Mouse (Mus musculus): ENCODE results near the gene Fggy. TPM values are rescaled to one million over a fixed set of nuclear protein-coding genes. Genes with fewer than 3 reads are reported as not detected.

Gene Fggy
- polyA plus RNA-seq, 1 experiment from 2014 or later = 8.1 TPM

DNA sequence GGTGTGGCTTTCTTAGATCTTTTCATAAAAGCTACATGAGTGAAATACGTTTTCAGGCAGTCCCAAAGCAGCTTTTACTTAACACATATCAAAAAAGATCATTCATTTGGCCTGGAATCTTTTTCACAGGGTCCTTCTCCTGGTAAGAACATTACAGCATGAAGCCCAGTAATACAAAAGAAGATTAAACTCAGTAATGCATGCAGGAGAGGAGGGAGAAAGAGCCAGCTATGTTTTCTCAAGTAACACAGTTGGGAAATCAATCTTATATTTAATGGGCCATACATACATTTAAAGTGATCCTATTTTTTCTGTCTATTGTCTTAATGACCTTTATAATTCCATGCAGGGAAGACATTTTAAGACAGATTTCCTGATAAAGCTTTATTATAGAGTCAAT lies 282.6 kb downstream of the Fggy start:
- no peak for ATAC-seq (ENCODE audit: insufficient number of reproducible peaks, insufficient read depth, low FRiP score, low read depth)
- 67% methylated on average over 1 of the region's 1 CpGs for WGBS

DNA sequence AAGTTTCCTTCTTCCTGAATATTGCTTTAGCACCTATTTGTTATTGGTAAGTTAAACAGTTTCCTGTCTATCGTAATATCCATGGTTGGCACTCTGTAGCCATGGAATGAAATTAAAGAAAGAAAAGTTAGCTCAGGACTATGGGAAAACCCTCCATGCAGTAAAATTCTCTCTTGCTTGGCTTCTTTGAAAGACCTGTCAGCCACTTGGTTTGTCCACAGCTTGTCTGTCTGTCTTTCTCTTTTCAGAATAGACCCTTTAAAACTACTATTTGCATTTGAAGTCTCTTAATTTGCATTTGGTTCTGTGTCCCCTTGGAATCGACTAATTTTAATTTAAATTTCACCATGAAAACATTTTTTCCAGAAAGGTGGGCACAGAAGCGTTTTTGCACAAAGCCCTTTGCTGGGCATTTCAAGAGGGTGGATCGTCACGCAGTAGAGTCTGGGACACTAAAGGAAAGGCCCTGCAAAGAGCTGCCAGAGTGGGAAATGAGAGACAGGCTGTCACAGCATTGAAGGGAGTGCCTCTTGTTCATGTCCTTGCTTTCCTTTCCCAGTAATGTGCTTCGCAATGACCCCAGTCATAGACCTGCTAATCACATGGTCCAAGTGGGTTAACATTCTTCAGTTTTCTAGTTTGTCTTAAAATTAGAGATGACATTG lies 283.2 kb downstream of the Fggy start:
- no peak for ATAC-seq (ENCODE audit: insufficient number of reproducible peaks, insufficient read depth, low FRiP score, low read depth)
- WGBS = 90% methylated on average over 6 of the region's 6 CpGs
- H3K9ac ChIP-seq (replicated peaks; ENCODE audit: low read depth, low read length) = no peak overlapping the region
- H3K4me1 ChIP-seq (ENCODE audit: control insufficient read depth, insufficient read depth, low read length) = no peaks in the 10 kb centered on the region
- H3K4me3 ChIP-seq (ENCODE audit: low read depth, low read length) = no peak overlapping the region
- no peak overlapping the region for H3K4me2 ChIP-seq (replicated peaks; ENCODE audit: low read depth, low read length)
- H3K27ac ChIP-seq (ENCODE audit: low read length) = no peak overlapping the region
- H3K36me3 ChIP-seq (ENCODE audit: control insufficient read depth, insufficient read depth, low read length) = no peaks in the 10 kb centered on the region
- no peaks in the 10 kb centered on the region for H3K27me3 ChIP-seq (ENCODE audit: control insufficient read depth, insufficient read depth, low read length)
- no peaks in the 10 kb centered on the region for H3K9me3 ChIP-seq (ENCODE audit: control insufficient read depth, low read depth, low read length)

More for the DNA sequence above, 282.6 kb downstream of the Fggy start:
- Histone ChIP-seq H3K27me3 (ENCODE audit: control insufficient read depth, insufficient read depth, low read length) (no peaks in the 10 kb centered on the region), H3K9me3 (ENCODE audit: control insufficient read depth, low read depth, low read length) (no peaks in the 10 kb centered on the region), H3K9ac (replicated peaks; ENCODE audit: low read depth, low read length) (no peak overlapping the region), H3K27ac (ENCODE audit: low read length) (no peak overlapping the region), H3K4me1 (ENCODE audit: control insufficient read depth, insufficient read depth, low read length) (no peaks in the 10 kb centered on the region), H3K4me2 (replicated peaks; ENCODE audit: low read depth, low read length) (no peak overlapping the region), H3K36me3 (ENCODE audit: control insufficient read depth, insufficient read depth, low read length) (no peaks in the 10 kb centered on the region), H3K4me3 (ENCODE audit: low read depth, low read length) (no peak overlapping the region)

DNA sequence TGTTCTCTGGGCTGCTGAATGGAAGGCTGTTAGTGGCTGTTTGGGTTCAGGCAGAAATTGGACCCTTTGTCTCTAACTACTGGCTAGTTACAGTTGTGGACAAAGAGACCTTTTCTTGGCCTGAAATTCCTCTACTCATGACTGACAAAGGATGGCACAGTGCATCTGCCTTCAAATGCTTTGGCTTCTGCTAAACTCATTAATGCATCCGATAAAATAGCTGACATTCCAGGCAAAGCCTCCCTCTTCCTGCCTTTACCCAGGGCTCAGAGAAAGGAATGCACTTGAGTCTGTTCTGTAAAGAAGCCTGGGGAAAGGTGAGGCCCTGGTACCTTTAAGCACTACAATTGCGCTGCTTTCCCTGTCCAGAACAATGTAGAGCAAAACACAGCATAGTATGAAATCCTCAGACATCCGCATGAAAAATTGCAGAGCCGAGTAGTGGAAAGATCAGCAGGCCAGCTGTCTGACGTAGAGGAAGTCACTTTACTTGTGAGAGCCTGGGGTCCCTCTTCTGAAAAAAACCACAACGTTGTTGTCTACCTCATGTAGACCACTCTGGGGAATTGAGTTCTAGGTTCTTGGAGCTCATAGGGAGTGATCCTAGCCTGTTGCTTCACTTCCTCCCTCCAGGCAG lies 288.8 kb downstream of the Fggy start:
- Histone ChIP-seq H3K36me3 (ENCODE audit: control insufficient read depth, insufficient read depth, low read length) (no peaks in the 10 kb centered on the region), H3K4me1 (ENCODE audit: control insufficient read depth, insufficient read depth, low read length) (peaks cover 6% of the 10 kb centered on the region; the same call in 1 of the 2 replicates), H3K27me3 (ENCODE audit: control insufficient read depth, insufficient read depth, low read length) (no peaks in the 10 kb centered on the region), H3K9me3 (ENCODE audit: control insufficient read depth, low read depth, low read length) (no peaks in the 10 kb centered on the region), H3K27ac (ENCODE audit: low read length) (peak overlapping the region; percentile 33; the same call in 1 of the 2 replicates), H3K4me2 (replicated peaks; ENCODE audit: low read depth, low read length) (no peak overlapping the region), H3K9ac (replicated peaks; ENCODE audit: low read depth, low read length) (no peak overlapping the region), H3K4me3 (ENCODE audit: low read depth, low read length) (no peak overlapping the region)
- 24% methylated on average over 6 of the region's 6 CpGs for WGBS
- ATAC-seq (ENCODE audit: insufficient number of reproducible peaks, insufficient read depth, low FRiP score, low read depth) = no peak

DNA sequence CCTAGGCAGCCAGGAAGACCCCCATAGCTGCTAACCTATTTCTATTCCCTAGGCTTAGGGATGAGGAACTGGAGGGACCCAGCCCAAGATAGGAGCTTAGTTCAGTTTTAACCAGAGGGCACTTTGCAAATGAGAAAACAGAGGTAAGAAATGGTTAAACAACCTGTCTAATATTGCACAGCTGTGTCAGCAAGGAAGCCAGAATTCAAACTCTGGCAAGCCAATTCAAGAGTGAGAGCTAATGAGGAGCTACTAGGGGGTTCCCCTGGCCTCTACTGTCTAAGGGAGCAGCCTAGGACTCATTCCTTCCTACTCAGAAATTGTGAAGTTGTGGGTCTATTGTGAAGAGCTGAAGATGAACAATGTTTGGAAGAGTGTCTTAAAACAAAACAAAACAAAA lies 289.9 kb downstream of the Fggy start:
- H3K4me2 ChIP-seq (replicated peaks; ENCODE audit: low read depth, low read length) = no peak overlapping the region
- no peak overlapping the region for H3K4me3 ChIP-seq (ENCODE audit: low read depth, low read length)
- H3K4me1 ChIP-seq (ENCODE audit: control insufficient read depth, insufficient read depth, low read length) = peaks cover 6% of the 10 kb centered on the region; the same call in 1 of the 2 replicates
- H3K9ac ChIP-seq (replicated peaks; ENCODE audit: low read depth, low read length) = no peak overlapping the region
- no peak for ATAC-seq (ENCODE audit: insufficient number of reproducible peaks, insufficient read depth, low FRiP score, low read depth)
- no peaks in the 10 kb centered on the region for H3K9me3 ChIP-seq (ENCODE audit: control insufficient read depth, low read depth, low read length)
- no peak overlapping the region for H3K27ac ChIP-seq (ENCODE audit: low read length)
- no peaks in the 10 kb centered on the region for H3K36me3 ChIP-seq (ENCODE audit: control insufficient read depth, insufficient read depth, low read length)
- H3K27me3 ChIP-seq (ENCODE audit: control insufficient read depth, insufficient read depth, low read length) = no peaks in the 10 kb centered on the region

DNA sequence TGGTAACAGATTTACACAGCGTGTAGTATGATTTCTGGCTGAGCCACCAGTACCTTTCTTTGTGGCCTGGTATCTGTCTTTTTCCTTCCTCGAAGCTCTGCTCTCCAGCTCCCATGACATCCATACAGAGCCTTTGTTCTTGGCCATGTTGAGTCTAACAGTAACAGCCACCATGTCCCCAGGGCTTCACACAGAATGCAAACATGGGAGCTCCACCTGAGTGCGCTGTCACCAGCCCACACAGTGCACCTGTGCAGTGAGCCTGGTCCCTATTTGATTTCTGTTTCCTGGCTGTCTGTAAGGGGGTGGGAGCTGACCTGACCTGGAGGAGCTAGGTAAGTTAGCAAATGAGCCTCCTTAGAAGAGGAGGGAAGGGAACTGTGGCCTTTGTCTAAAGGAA lies 290.4 kb downstream of the Fggy start:
- ATAC-seq (ENCODE audit: insufficient number of reproducible peaks, insufficient read depth, low FRiP score, low read depth) = no peak
- H3K4me3 ChIP-seq (ENCODE audit: low read depth, low read length) = no peak overlapping the region
- no peaks in the 10 kb centered on the region for H3K27me3 ChIP-seq (ENCODE audit: control insufficient read depth, insufficient read depth, low read length)
- no peaks in the 10 kb centered on the region for H3K9me3 ChIP-seq (ENCODE audit: control insufficient read depth, low read depth, low read length)
- H3K4me2 ChIP-seq (replicated peaks; ENCODE audit: low read depth, low read length) = no peak overlapping the region
- 92% methylated on average over 3 of the region's 3 CpGs for WGBS
- H3K36me3 ChIP-seq (ENCODE audit: control insufficient read depth, insufficient read depth, low read length) = no peaks in the 10 kb centered on the region
- H3K9ac ChIP-seq (replicated peaks; ENCODE audit: low read depth, low read length) = no peak overlapping the region
- H3K27ac ChIP-seq (ENCODE audit: low read length) = no peak overlapping the region
- peaks cover 6% of the 10 kb centered on the region; the same call in 1 of the 2 replicates for H3K4me1 ChIP-seq (ENCODE audit: control insufficient read depth, insufficient read depth, low read length)

DNA sequence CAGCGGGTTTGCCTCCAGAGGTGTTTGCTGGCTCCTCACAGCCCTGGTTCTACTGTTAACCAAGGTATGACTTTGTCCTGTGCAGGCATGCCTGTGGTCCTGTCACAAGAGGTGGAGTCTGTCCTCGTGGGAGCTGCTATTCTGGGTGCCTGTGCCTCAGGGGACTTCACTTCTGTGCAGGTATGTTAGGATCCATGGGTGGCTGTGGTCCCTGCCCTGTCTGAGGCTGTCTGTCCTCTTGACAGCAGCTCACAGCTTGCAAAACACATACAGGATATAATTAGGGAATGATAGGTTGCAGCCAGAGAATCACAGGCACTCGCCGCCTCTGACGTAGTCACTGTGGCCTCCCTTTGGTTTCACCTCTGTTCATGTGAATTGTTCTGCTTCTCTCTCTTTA lies 292.2 kb downstream of the Fggy start:
- H3K27ac ChIP-seq (ENCODE audit: low read length) = no peak overlapping the region
- no peak for ATAC-seq (ENCODE audit: insufficient number of reproducible peaks, insufficient read depth, low FRiP score, low read depth)

DNA sequence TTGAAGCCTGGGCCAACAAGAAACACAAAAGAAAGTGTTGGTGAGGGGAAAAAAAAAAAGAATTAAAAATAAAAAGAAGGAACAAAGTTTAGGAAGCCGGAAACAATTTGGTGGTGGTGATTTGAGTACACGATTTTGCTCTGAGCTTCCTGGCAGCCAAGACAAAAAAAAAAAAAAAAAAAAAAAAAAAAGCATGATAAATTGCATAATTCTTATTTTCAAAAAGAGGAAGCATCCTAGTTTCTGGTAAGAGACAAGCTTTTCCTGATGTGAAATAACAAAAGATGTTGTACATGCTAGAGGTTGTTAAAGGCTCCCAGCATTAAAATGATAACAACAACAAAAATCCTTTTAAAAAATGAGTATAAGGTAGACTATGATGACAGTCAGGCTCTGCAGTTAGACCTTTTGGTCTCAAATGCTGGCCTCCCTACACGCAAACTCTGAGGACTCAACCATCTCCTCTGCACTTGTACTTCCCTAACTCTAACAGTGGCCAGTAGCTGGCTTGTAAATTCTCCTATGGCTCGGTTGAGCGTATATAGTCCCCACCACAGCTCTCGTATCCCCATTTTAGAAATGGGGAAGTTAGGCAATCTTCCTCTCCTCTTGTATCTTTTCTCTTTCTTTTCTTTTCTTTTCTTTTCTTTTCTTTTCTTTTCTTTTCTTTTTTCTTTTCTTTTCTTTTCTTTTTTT lies 292.9 kb downstream of the Fggy start:
- Histone ChIP-seq H3K4me2 (replicated peaks; ENCODE audit: low read depth, low read length) (no peak overlapping the region), H3K27ac (ENCODE audit: low read length) (no peak overlapping the region), H3K9me3 (ENCODE audit: control insufficient read depth, low read depth, low read length) (no peaks in the 10 kb centered on the region), H3K4me3 (ENCODE audit: low read depth, low read length) (no peak overlapping the region), H3K9ac (replicated peaks; ENCODE audit: low read depth, low read length) (no peak overlapping the region), H3K27me3 (ENCODE audit: control insufficient read depth, insufficient read depth, low read length) (no peaks in the 10 kb centered on the region), H3K4me1 (ENCODE audit: control insufficient read depth, insufficient read depth, low read length) (peaks cover 6% of the 10 kb centered on the region; the same call in 1 of the 2 replicates), H3K36me3 (ENCODE audit: control insufficient read depth, insufficient read depth, low read length) (no peaks in the 10 kb centered on the region)
- ATAC-seq (ENCODE audit: insufficient number of reproducible peaks, insufficient read depth, low FRiP score, low read depth) = no peak
- WGBS = 83% methylated on average over 6 of the region's 6 CpGs

More for the DNA sequence above, 292.2 kb downstream of the Fggy start:
- Histone ChIP-seq H3K27me3 (ENCODE audit: control insufficient read depth, insufficient read depth, low read length) (no peaks in the 10 kb centered on the region), H3K36me3 (ENCODE audit: control insufficient read depth, insufficient read depth, low read length) (no peaks in the 10 kb centered on the region), H3K4me3 (ENCODE audit: low read depth, low read length) (no peak overlapping the region), H3K4me1 (ENCODE audit: control insufficient read depth, insufficient read depth, low read length) (peaks cover 6% of the 10 kb centered on the region; the same call in 1 of the 2 replicates), H3K9me3 (ENCODE audit: control insufficient read depth, low read depth, low read length) (no peaks in the 10 kb centered on the region), H3K9ac (replicated peaks; ENCODE audit: low read depth, low read length) (no peak overlapping the region), H3K4me2 (replicated peaks; ENCODE audit: low read depth, low read length) (no peak overlapping the region)
- 85% methylated on average over 5 of the region's 5 CpGs for WGBS

DNA sequence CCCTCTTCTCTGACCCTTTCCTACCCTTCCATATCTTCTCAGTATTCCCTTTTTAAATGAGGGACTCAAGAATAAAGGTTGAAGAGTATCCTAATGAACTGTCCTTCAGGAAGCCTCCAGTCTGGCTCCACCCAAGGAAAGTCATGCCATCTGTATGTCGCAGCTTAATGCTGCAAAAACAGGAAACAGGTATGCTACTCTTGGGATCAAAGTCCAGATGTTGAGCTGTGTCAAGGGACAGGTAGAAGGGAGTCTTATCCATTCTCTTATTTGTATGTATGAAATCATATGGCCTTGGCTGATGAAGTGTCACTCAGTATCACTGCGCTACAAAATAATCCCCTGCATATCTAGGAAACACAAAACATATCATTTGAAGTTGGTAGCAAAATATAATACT lies 294.9 kb downstream of the Fggy start:
- WGBS = 94% methylated on average over 2 of the region's 2 CpGs
- ATAC-seq (ENCODE audit: insufficient number of reproducible peaks, insufficient read depth, low FRiP score, low read depth) = no peak
- H3K27me3 ChIP-seq (ENCODE audit: control insufficient read depth, insufficient read depth, low read length) = no peaks in the 10 kb centered on the region
- no peaks in the 10 kb centered on the region for H3K9me3 ChIP-seq (ENCODE audit: control insufficient read depth, low read depth, low read length)
- no peak overlapping the region for H3K4me3 ChIP-seq (ENCODE audit: low read depth, low read length)
- no peak overlapping the region for H3K4me2 ChIP-seq (replicated peaks; ENCODE audit: low read depth, low read length)
- no peaks in the 10 kb centered on the region for H3K4me1 ChIP-seq (ENCODE audit: control insufficient read depth, insufficient read depth, low read length)
- no peaks in the 10 kb centered on the region for H3K36me3 ChIP-seq (ENCODE audit: control insufficient read depth, insufficient read depth, low read length)
- H3K27ac ChIP-seq (ENCODE audit: low read length) = no peak overlapping the region
- no peak overlapping the region for H3K9ac ChIP-seq (replicated peaks; ENCODE audit: low read depth, low read length)
